Mouse (Mus musculus): ENCODE measurements around the gene Srebf1. TPM values are rescaled to one million over a fixed set of nuclear protein-coding genes. Genes with fewer than 3 reads are reported as not detected.

Srebf1 gene
- polyA plus RNA-seq, 1 experiment from 2014 or later: 51.7 TPM

GRCm38 (mm10) chr11:60228525-60228924 lies 6.1 kb upstream of the Srebf1 start:
- H3K9ac ChIP-seq (ENCODE audit: low read depth, low read length): no peak overlapping the region
- H3K27me3 ChIP-seq (ENCODE audit: control insufficient read depth, insufficient read depth, low read depth, low read length): no peaks in the 10 kb centered on the region
- H3K4me3 ChIP-seq (ENCODE audit: low read depth, low read length): no peak overlapping the region
- 51% methylated on average over 3 of the region's 3 CpGs for whole genome bisulfite sequencing (ENCODE audit: insufficient replicate concordance)
- no peak overlapping the region for H3K4me2 ChIP-seq (ENCODE audit: low read depth, low read length)
- no peaks in the 10 kb centered on the region for H3K36me3 ChIP-seq (ENCODE audit: control insufficient read depth, insufficient read depth)
- no peak for ATAC-seq (ENCODE audit: low read depth)
- H3K4me1 ChIP-seq (ENCODE audit: control insufficient read depth, low read depth, low read length): peaks cover 4% of the 10 kb centered on the region
- no peaks in the 10 kb centered on the region for H3K9me3 ChIP-seq (replicated peaks; ENCODE audit: control insufficient read depth, low read length)
- no peak overlapping the region for H3K27ac ChIP-seq (ENCODE audit: low read length)

- no peak for ATAC-seq (ENCODE audit: low read depth)
- H3K27me3 ChIP-seq (ENCODE audit: control insufficient read depth, insufficient read depth, low read depth, low read length): no peaks in the 10 kb centered on the region
- no peak overlapping the region for H3K4me2 ChIP-seq (ENCODE audit: low read depth, low read length)
- H3K27ac ChIP-seq (ENCODE audit: low read length): no peak overlapping the region
- H3K36me3 ChIP-seq (ENCODE audit: control insufficient read depth, insufficient read depth): no peaks in the 10 kb centered on the region
- H3K9me3 ChIP-seq (replicated peaks; ENCODE audit: control insufficient read depth, low read length): no peaks in the 10 kb centered on the region
- H3K4me1 ChIP-seq (ENCODE audit: control insufficient read depth, low read depth, low read length): peaks cover 29% of the 10 kb centered on the region
- H3K9ac ChIP-seq (ENCODE audit: low read depth, low read length): no peak overlapping the region
- no peak overlapping the region for H3K4me3 ChIP-seq (ENCODE audit: low read depth, low read length)
- WGBS (ENCODE audit: insufficient replicate concordance): 58% methylated on average over 1 of the region's 1 CpGs
Measured at GRCm38 (mm10) chr11:60225874-60226273, 3.5 kb upstream of the Srebf1 start.

- H3K4me1 ChIP-seq (ENCODE audit: control insufficient read depth, low read depth, low read length): peaks cover 35% of the 10 kb centered on the region
- H3K4me3 ChIP-seq (ENCODE audit: low read depth, low read length): no peak overlapping the region
- H3K27me3 ChIP-seq (ENCODE audit: control insufficient read depth, insufficient read depth, low read depth, low read length): no peaks in the 10 kb centered on the region
- no peak overlapping the region for H3K4me2 ChIP-seq (ENCODE audit: low read depth, low read length)
- H3K9me3 ChIP-seq (replicated peaks; ENCODE audit: control insufficient read depth, low read length): no peaks in the 10 kb centered on the region
- H3K27ac ChIP-seq (ENCODE audit: low read length): no peak overlapping the region
- no peak overlapping the region for H3K9ac ChIP-seq (ENCODE audit: low read depth, low read length)
- ATAC-seq (ENCODE audit: low read depth): no peak
- 53% methylated on average over 4 of the region's 4 CpGs for WGBS (ENCODE audit: insufficient replicate concordance)
- H3K36me3 ChIP-seq (ENCODE audit: control insufficient read depth, insufficient read depth): no peaks in the 10 kb centered on the region
Measured at GRCm38 (mm10) chr11:60224676-60225075, 2.3 kb upstream of the Srebf1 start.

GRCm38 (mm10) chr11:60222085-60222468 lies 304 bp downstream of the Srebf1 start:
- H3K27me3 ChIP-seq (ENCODE audit: control insufficient read depth, insufficient read depth, low read depth, low read length): no peaks in the 10 kb centered on the region
- no peak for ATAC-seq (ENCODE audit: low read depth)
- no peaks in the 10 kb centered on the region for H3K9me3 ChIP-seq (replicated peaks; ENCODE audit: control insufficient read depth, low read length)
- peak overlapping the region; percentile 46 for H3K9ac ChIP-seq (ENCODE audit: low read depth, low read length)
- H3K36me3 ChIP-seq (ENCODE audit: control insufficient read depth, insufficient read depth): peaks cover 9% of the 10 kb centered on the region
- WGBS (ENCODE audit: insufficient replicate concordance): 35% methylated on average over 3 of the region's 3 CpGs
- peaks cover 61% of the 10 kb centered on the region for H3K4me1 ChIP-seq (ENCODE audit: control insufficient read depth, low read depth, low read length)
- H3K4me2 ChIP-seq (ENCODE audit: low read depth, low read length): peak overlapping the region; percentile 84
- H3K27ac ChIP-seq (ENCODE audit: low read length): peak overlapping the region; percentile 71
- H3K4me3 ChIP-seq (ENCODE audit: low read depth, low read length): peak overlapping the region; percentile 59

GRCm38 (mm10) chr11:60221425-60221824 lies 956 bp downstream of the Srebf1 start:
- peak overlapping the region; percentile 84; the same call in 1 of the 2 replicates for H3K4me2 ChIP-seq (ENCODE audit: low read depth, low read length)
- H3K4me1 ChIP-seq (ENCODE audit: control insufficient read depth, low read depth, low read length): peaks cover 67% of the 10 kb centered on the region
- 67% methylated on average over 6 of the region's 6 CpGs for WGBS (ENCODE audit: insufficient replicate concordance)
- H3K9me3 ChIP-seq (replicated peaks; ENCODE audit: control insufficient read depth, low read length): no peaks in the 10 kb centered on the region
- no peak overlapping the region for H3K9ac ChIP-seq (ENCODE audit: low read depth, low read length)
- H3K36me3 ChIP-seq (ENCODE audit: control insufficient read depth, insufficient read depth): peaks cover 9% of the 10 kb centered on the region
- 0 out of 2 replicates have a peak overlapping the region, but pooled peaks have one; percentile 0 for H3K27ac ChIP-seq (ENCODE audit: low read length)
- no peaks in the 10 kb centered on the region for H3K27me3 ChIP-seq (ENCODE audit: control insufficient read depth, insufficient read depth, low read depth, low read length)
- no peak overlapping the region for H3K4me3 ChIP-seq (ENCODE audit: low read depth, low read length)
- ATAC-seq (ENCODE audit: low read depth): no peak

- Histone ChIP-seq H3K9me3 (replicated peaks; ENCODE audit: control insufficient read depth, low read length) (no peaks in the 10 kb centered on the region), H3K27me3 (ENCODE audit: control insufficient read depth, insufficient read depth, low read depth, low read length) (no peaks in the 10 kb centered on the region), H3K4me2 (ENCODE audit: low read depth, low read length) (peak overlapping the region; percentile 89), H3K9ac (ENCODE audit: low read depth, low read length) (peak overlapping the region; percentile 72), H3K36me3 (ENCODE audit: control insufficient read depth, insufficient read depth) (peaks cover 9% of the 10 kb centered on the region), H3K4me3 (ENCODE audit: low read depth, low read length) (peak overlapping the region; percentile 73), H3K4me1 (ENCODE audit: control insufficient read depth, low read depth, low read length) (peaks cover 77% of the 10 kb centered on the region), H3K27ac (ENCODE audit: low read length) (peak overlapping the region; percentile 86)
- 0% methylated on average over 46 of the region's 46 CpGs for WGBS (ENCODE audit: insufficient replicate concordance)
- peak; percentile 67 for ATAC-seq (ENCODE audit: low read depth)
Measured at GRCm38 (mm10) chr11:60220291-60220804, 2.0 kb downstream of the Srebf1 start.

GRCm38 (mm10) chr11:60219609-60220008 lies 2.8 kb downstream of the Srebf1 start:
- H3K27me3 ChIP-seq (ENCODE audit: control insufficient read depth, insufficient read depth, low read depth, low read length): no peaks in the 10 kb centered on the region
- peak overlapping the region; percentile 73 for H3K4me3 ChIP-seq (ENCODE audit: low read depth, low read length)
- H3K9me3 ChIP-seq (replicated peaks; ENCODE audit: control insufficient read depth, low read length): no peaks in the 10 kb centered on the region
- H3K9ac ChIP-seq (ENCODE audit: low read depth, low read length): peak overlapping the region; percentile 72
- no peak for ATAC-seq (ENCODE audit: low read depth)
- H3K36me3 ChIP-seq (ENCODE audit: control insufficient read depth, insufficient read depth): peaks cover 9% of the 10 kb centered on the region
- peak overlapping the region; percentile 89 for H3K4me2 ChIP-seq (ENCODE audit: low read depth, low read length)
- peaks cover 77% of the 10 kb centered on the region for H3K4me1 ChIP-seq (ENCODE audit: control insufficient read depth, low read depth, low read length)
- WGBS (ENCODE audit: insufficient replicate concordance): 6% methylated on average over 8 of the region's 8 CpGs
- H3K27ac ChIP-seq (ENCODE audit: low read length): peak overlapping the region; percentile 86

- Histone ChIP-seq H3K4me1 (ENCODE audit: control insufficient read depth, low read depth, low read length) (peaks cover 76% of the 10 kb centered on the region), H3K27ac (ENCODE audit: low read length) (peak overlapping the region; percentile 73), H3K4me3 (ENCODE audit: low read depth, low read length) (no peak overlapping the region), H3K27me3 (ENCODE audit: control insufficient read depth, insufficient read depth, low read depth, low read length) (no peaks in the 10 kb centered on the region), H3K9me3 (replicated peaks; ENCODE audit: control insufficient read depth, low read length) (no peaks in the 10 kb centered on the region), H3K36me3 (ENCODE audit: control insufficient read depth, insufficient read depth) (peaks cover 9% of the 10 kb centered on the region), H3K9ac (ENCODE audit: low read depth, low read length) (peak overlapping the region; percentile 31; the same call in 1 of the 2 replicates), H3K4me2 (ENCODE audit: low read depth, low read length) (peak overlapping the region; percentile 27)
- 31% methylated on average over 7 of the region's 7 CpGs for WGBS (ENCODE audit: insufficient replicate concordance)
- ATAC-seq (ENCODE audit: low read depth): peak; percentile 54
Measured at GRCm38 (mm10) chr11:60217467-60217866, 4.9 kb downstream of the Srebf1 start.

GRCm38 (mm10) chr11:60216671-60217070 lies 5.7 kb downstream of the Srebf1 start:
- H3K36me3 ChIP-seq (ENCODE audit: control insufficient read depth, insufficient read depth): peaks cover 9% of the 10 kb centered on the region
- peak overlapping the region; percentile 27 for H3K4me2 ChIP-seq (ENCODE audit: low read depth, low read length)
- no peaks in the 10 kb centered on the region for H3K27me3 ChIP-seq (ENCODE audit: control insufficient read depth, insufficient read depth, low read depth, low read length)
- peak overlapping the region; percentile 31 for H3K9ac ChIP-seq (ENCODE audit: low read depth, low read length)
- peaks cover 76% of the 10 kb centered on the region for H3K4me1 ChIP-seq (ENCODE audit: control insufficient read depth, low read depth, low read length)
- H3K4me3 ChIP-seq (ENCODE audit: low read depth, low read length): no peak overlapping the region
- no peaks in the 10 kb centered on the region for H3K9me3 ChIP-seq (replicated peaks; ENCODE audit: control insufficient read depth, low read length)
- peak overlapping the region; percentile 61 for H3K27ac ChIP-seq (ENCODE audit: low read length)
- 84% methylated on average over 1 of the region's 1 CpGs for WGBS (ENCODE audit: insufficient replicate concordance)
- ATAC-seq (ENCODE audit: low read depth): no peak

Data from liver, embryonic 16.5 days (tissue).